Mouse (Mus musculus) forebrain, embryonic 16.5 days (tissue): ENCODE data around the gene Eif2ak2. TPM values are rescaled to one million over a fixed set of nuclear protein-coding genes. Genes with fewer than 3 reads are reported as not detected.

Experiments
- ATAC-seq: fragments of 200-750 bp; cut with Nextera tagmentation; 2 replicates; pipeline ENCODE4 v1.8.0; 2017; ENCODE audit warnings: mild to moderate bottlenecking, moderate library complexity
- H3K27ac ChIP-seq: fragments of 300-500 bp; sonication (generic); 2 replicates; pipeline ENCODE4 v1.5.1; 2014; ENCODE audit warnings: low read length, control low read depth
- H3K27me3 ChIP-seq: fragments of 300-500 bp; sonication (generic); replicated peaks from 2 replicates; pipeline ENCODE4 v1.6.1; 2014; ENCODE audit warnings: low read length; ENCODE audit not compliant: control insufficient read depth, insufficient read depth
- H3K36me3 ChIP-seq: fragments of 300-500 bp; sonication (generic); 2 replicates; pipeline ENCODE4 v1.6.1; 2014; ENCODE audit not compliant: control insufficient read depth, insufficient read depth
- H3K4me1 ChIP-seq: fragments of 300-500 bp; sonication (generic); replicated peaks from 2 replicates; pipeline ENCODE4 v1.6.1; 2014; ENCODE audit warnings: low read length; ENCODE audit not compliant: control insufficient read depth, insufficient read depth
- H3K4me2 ChIP-seq: fragments of 300-500 bp; sonication (generic); 2 replicates; pipeline ENCODE4 v1.6.1; 2014; ENCODE audit warnings: mild to moderate bottlenecking, low read length, control low read depth
- H3K4me3 ChIP-seq: fragments of 300-500 bp; sonication (generic); replicated peaks from 2 replicates; pipeline ENCODE4 v1.5.1; 2014; ENCODE audit warnings: mild to moderate bottlenecking, low read length, control low read depth
- H3K9ac ChIP-seq: fragments of 300-500 bp; sonication (generic); replicated peaks from 2 replicates; pipeline ENCODE4 v1.6.1; 2014; ENCODE audit warnings: low read depth, low read length, control low read depth
- H3K9me3 ChIP-seq: fragments of 300-500 bp; sonication (generic); 2 replicates; pipeline ENCODE4 v1.6.1; 2016; ENCODE audit warnings: low read length; ENCODE audit not compliant: control insufficient read depth
- WGBS: fragments of 180-500 bp; shearing (Covaris S2); extraction: QIAGEN DNeasy Blood & Tissue Kit; methylation state at CpG from one replicate; pipeline ENCODE4 v1.1.7; 2014; 5-methylcytosine and 5-hydroxymethylcytosine counted together
- polyA plus RNA-seq: library from polyadenylated mRNA; unstranded; fragments of >200 nt; fragmentation: Nextera tagmentation; extraction: Ambion mirVana; gene quantifications from 2 replicates; pipeline ENCODE4 v1.2.1, GENCODE M21; 2015

Eif2ak2 gene
- polyA plus RNA-seq, 1 experiment from 2014 or later, result 2.2 TPM

- no peak overlapping the region for H3K9ac ChIP-seq
- WGBS, result 86% methylated on average over 6 of the region's 6 CpGs
- H3K4me3 ChIP-seq, result no peak overlapping the region
- H3K27me3 ChIP-seq, result no peaks in the 10 kb centered on the region
- no peak for ATAC-seq
- no peak overlapping the region for H3K4me2 ChIP-seq
- no peak overlapping the region for H3K27ac ChIP-seq
- no peaks in the 10 kb centered on the region for H3K4me1 ChIP-seq
- H3K36me3 ChIP-seq, result no peaks in the 10 kb centered on the region
- H3K9me3 ChIP-seq, result no peaks in the 10 kb centered on the region
Observed at GRCm38 (mm10) chr17:78873886-78874285, 8.5 kb downstream of the Eif2ak2 start.

GRCm38 (mm10) chr17:78856243-78856642 is 26.1 kb downstream of the Eif2ak2 start:
- Histone ChIP-seq H3K4me3 (no peak overlapping the region), H3K9ac (no peak overlapping the region), H3K36me3 (no peaks in the 10 kb centered on the region), H3K27ac (no peak overlapping the region), H3K27me3 (no peaks in the 10 kb centered on the region), H3K4me2 (no peak overlapping the region), H3K9me3 (no peaks in the 10 kb centered on the region), H3K4me1 (no peaks in the 10 kb centered on the region)
- ATAC-seq, result no peak
- 91% methylated on average over 10 of the region's 10 CpGs for WGBS

- ATAC-seq, result no peak
- H3K36me3 ChIP-seq, result peaks cover 62% of the 10 kb centered on the region
- WGBS, result 95% methylated on average over 7 of the region's 7 CpGs
Observed at GRCm38 (mm10) chr17:78842271-78842928, 40.0 kb downstream of the Eif2ak2 start.

GRCm38 (mm10) chr17:78836056-78836455 is 46.3 kb downstream of the Eif2ak2 start:
- Histone ChIP-seq H3K9ac (peak overlapping the region; percentile 69), H3K27me3 (no peaks in the 10 kb centered on the region), H3K4me2 (peak overlapping the region; percentile 99), H3K27ac (peak overlapping the region; percentile 84), H3K9me3 (no peaks in the 10 kb centered on the region), H3K4me3 (peak overlapping the region; percentile 90), H3K4me1 (peaks cover 17% of the 10 kb centered on the region), H3K36me3 (peaks cover 16% of the 10 kb centered on the region)
- WGBS, result 24% methylated on average over 2 of the region's 2 CpGs
- no peak for ATAC-seq

More at GRCm38 (mm10) chr17:78842271-78842928, 40.0 kb downstream of the Eif2ak2 start:
- Histone ChIP-seq H3K9ac (no peak overlapping the region), H3K27me3 (no peaks in the 10 kb centered on the region), H3K4me2 (no peak overlapping the region), H3K4me3 (no peak overlapping the region), H3K27ac (no peak overlapping the region), H3K4me1 (no peaks in the 10 kb centered on the region), H3K9me3 (no peaks in the 10 kb centered on the region)

- H3K4me3 ChIP-seq, result peak within 1 kb of the TSS; percentile 90
Observed at GRCm38 (mm10) chr17:78834856-78835835, 47.2 kb downstream of the Eif2ak2 start, which contains the start of the genes Heatr5b and Gpatch11. Gene Heatr5b (minus strand): TSS chr17:78835364. Gene Gpatch11 (plus strand): TSS chr17:78835567.

GRCm38 (mm10) chr17:78824346-78824745 is 58.0 kb downstream of the Eif2ak2 start:
- Histone ChIP-seq H3K4me3 (no peak overlapping the region), H3K36me3 (peaks cover 19% of the 10 kb centered on the region), H3K9me3 (no peaks in the 10 kb centered on the region), H3K4me2 (no peak overlapping the region), H3K9ac (no peak overlapping the region), H3K4me1 (no peaks in the 10 kb centered on the region), H3K27me3 (no peaks in the 10 kb centered on the region), H3K27ac (no peak overlapping the region)
- 88% methylated on average over 13 of the region's 13 CpGs for WGBS
- no peak for ATAC-seq

More at GRCm38 (mm10) chr17:78834856-78835835, 47.2 kb downstream of the Eif2ak2 start, which contains the start of the genes Heatr5b and Gpatch11:
- Histone ChIP-seq H3K9me3 (no peaks in the 10 kb centered on the region), H3K27ac (peak within 1 kb of the TSS; percentile 84), H3K4me1 (peaks cover 17% of the 10 kb centered on the region), H3K9ac (peak within 1 kb of the TSS; percentile 93), H3K27me3 (no peaks in the 10 kb centered on the region), H3K36me3 (peaks cover 13% of the 10 kb centered on the region), H3K4me2 (peak within 1 kb of the TSS; percentile 99)
- ATAC-seq, result peak; percentile 98
- under 1% methylated on average over 79 of the region's 81 CpGs for WGBS

- Histone ChIP-seq H3K4me2 (no peak overlapping the region), H3K27me3 (no peaks in the 10 kb centered on the region), H3K36me3 (peaks cover 25% of the 10 kb centered on the region), H3K4me1 (no peaks in the 10 kb centered on the region), H3K4me3 (no peak overlapping the region), H3K27ac (no peak overlapping the region), H3K9me3 (no peaks in the 10 kb centered on the region), H3K9ac (no peak overlapping the region)
- ATAC-seq, result no peak
- WGBS, result 94% methylated on average over 3 of the region's 3 CpGs
Observed at GRCm38 (mm10) chr17:78809582-78809981, 72.8 kb downstream of the Eif2ak2 start.

- Histone ChIP-seq H3K4me1 (no peaks in the 10 kb centered on the region), H3K27ac (no peak overlapping the region), H3K4me3 (no peak overlapping the region), H3K4me2 (no peak overlapping the region), H3K36me3 (peaks cover 20% of the 10 kb centered on the region), H3K9ac (no peak overlapping the region), H3K9me3 (no peaks in the 10 kb centered on the region), H3K27me3 (no peaks in the 10 kb centered on the region)
- ATAC-seq, result peak; percentile 54; the same call in 1 of the 2 replicates
Observed at GRCm38 (mm10) chr17:78809019-78809418, 73.4 kb downstream of the Eif2ak2 start.
